Mouse (Mus musculus) cerebellum, postnatal 36 days (tissue): ENCODE data around the gene Stard10.

Experiments
- DNase-seq, 2 experiments: peaks; one replicate each; pipeline ENCODE4 v3.0.0; 2021 to 2022; ENCODE audit warnings: mixed read lengths in 2 of 2

The Stard10 gene

DNA sequence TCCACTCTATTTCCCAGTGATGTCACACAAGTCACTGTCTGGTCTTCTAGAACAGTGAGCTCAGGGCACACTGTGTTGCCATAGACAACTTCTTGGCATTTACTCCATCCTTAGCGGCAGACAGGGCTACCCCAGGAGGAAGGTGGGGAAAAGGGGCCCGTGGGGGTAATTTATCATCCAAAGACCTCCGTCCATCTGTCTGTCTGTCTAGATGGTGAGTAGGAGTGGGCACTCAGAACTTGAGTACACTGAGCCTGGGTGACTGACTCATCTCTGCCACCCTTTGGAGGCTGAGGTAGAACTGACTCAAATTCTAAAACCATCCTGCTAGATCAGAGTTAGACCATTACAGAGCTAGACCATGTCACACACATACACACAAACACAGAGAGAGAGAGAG lies at the start of gene Stard10:
Gene Stard10, plus strand, starts transcription at position 73 of the 400 bp plus-strand sequence.
- DNase-seq: no peak

DNA sequence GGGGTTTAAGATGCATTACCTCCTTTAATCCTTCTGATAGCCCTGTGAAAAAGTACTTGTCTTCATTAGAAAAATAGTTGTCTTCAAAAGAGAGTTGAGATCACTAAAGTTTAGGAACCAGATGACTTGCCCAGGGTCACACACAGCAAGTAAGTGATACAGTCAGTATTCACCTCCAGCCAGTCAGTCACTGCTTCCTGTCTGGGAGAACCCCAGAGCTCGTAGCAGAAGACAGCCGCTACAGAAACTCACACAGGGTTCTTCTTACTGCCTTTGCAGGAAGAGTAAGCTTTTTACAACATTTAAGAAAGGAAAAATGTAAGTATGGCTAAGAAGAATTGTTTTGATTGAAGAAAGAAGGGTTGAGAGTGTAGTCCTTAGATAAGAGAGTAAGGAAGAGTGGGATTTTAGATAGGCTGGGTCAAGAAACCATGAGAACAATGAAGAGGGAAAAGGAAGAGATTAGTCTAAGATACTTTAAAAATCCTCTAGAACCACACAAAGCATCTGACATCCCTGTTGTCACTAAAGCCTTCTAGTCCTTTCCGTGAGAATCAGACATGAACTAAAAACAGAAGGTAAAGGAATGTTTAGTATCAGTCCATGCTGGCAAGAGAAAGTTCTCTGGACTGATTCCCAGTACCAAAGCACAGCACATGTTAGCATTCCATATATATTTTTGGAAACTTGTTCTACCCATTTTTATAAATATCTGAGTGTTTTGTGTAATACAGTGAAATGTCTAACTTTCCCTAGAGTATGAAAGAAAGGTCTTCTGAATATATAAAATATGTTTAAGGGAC lies 49.2 kb upstream of the Stard10 start:
- DNase-seq: no peak

DNA sequence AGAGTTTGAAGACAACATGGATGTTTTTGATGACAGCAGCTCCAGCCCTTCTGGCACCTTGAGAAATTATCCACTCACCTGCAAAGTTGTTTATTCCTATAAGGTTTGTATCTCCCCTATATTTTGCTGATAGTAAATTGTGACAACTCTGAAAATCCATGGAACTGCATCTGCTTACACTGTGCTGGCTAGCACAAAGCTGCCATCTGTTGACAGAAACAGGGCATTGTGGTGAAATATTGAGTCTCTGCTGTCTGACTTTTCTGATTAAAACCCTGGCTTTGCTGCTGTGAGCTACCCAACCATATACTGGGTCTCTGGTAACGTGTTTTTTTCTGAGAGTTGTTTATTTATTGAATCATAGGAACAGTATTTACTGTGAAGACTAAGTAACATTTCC lies 45.3 kb upstream of the Stard10 start:
- DNase-seq: no peak

DNA sequence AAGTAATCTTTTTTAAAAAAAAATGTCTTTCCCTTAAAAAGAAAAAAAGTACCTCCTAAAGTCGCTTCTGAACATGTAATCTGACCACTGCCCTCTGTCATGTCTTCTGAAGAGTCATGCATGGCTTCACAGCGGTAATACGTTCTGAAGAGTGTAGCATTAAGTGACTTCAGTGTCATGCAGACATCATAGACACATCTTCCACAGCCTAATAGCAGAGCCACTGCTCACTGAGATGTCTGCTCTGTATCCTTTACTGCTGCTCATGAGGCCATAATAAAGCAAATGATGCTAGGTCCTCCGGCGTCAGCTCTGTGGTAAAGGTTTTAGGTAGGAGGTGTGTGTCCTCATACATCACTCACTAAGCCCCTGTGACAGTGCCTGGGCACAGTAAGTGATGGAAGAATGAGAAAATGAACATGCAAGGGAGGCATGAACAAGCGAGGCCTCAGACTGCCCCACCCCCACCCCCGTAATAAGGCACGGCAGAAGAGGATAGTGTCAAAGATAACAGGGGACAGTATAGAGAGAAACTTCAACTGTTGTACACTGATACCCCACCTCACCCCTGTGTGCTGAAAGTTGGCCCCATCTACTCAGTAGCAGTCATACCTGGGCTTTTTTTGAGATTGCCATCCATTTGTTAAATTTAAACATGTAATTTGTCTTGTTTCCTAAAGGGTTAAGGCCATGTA lies 44.3 kb upstream of the Stard10 start:
- DNase-seq: no peak

DNA sequence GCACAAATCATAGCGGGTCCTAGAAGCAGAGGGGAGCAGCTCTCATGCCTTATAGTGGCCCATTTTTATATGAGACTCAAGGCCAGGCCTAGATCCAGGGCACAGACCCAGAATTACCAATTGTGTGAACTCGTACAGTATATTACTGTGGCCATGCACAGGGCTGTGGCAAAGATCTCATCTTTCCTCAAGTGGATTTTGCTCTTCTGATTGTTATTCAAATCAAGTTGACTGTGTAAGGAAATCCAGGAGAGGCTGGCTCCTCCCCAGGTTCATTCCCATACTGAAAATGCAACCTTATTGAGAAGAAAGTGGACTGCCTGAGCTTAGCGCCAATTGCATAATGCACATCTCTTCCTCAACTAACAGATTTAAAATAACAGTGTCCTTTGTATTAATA lies 34.2 kb upstream of the Stard10 start:
- DNase-seq: no peak

DNA sequence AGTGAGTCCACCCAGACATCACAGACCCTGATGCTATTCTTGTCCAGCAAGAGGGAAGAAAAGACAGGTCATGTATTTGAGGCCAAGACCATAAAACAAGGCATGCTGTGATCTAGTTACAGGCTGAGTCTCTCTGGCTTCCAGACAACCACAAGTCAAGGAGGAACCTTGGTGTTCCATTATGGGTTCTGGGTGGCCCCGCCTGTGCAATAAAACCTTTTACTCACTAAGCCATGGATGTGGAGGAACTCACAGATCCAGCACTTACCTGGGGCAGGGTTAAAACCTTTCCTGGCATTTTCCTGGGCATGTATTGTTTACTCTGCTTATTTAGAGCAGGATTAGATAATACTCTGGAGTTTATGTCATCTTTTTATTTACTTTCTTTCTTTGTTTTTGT lies 32.4 kb upstream of the Stard10 start:
- no peak for DNase-seq

- DNase-seq: no peak
Measured at GRCm38 (mm10) chr7:101286891-101287290, 30.0 kb upstream of the Stard10 start.

- no peak for DNase-seq
Measured at GRCm38 (mm10) chr7:101287820-101288219, 29.1 kb upstream of the Stard10 start.

GRCm38 (mm10) chr7:101288436-101288835 lies 28.4 kb upstream of the Stard10 start:
- peak; percentile 56 to 58 for DNase-seq

DNA sequence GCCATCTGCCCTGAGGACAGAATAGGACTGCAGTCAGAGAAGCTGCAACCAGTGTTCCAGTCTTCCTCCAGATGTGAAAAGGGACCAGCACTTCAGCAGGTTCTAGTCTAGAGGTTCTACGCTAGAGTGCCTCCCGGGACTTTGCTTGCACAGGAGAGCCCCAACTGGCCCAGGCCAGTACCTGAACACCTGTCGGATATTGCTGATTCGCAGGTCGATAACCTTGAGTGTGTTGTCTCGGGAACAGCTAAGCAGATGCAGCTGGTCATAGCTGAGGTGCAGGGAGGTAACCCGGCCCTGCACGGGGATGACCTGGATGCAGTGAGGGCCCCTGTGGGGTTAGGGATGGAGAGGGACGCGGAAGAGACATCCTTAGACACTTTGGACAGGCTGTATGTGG lies 26.5 kb upstream of the Stard10 start:
- no peak for DNase-seq

- DNase-seq: no peak
Measured at GRCm38 (mm10) chr7:101291211-101291610, 25.7 kb upstream of the Stard10 start.

- DNase-seq: no peak
Measured at GRCm38 (mm10) chr7:101291641-101292040, 25.2 kb upstream of the Stard10 start.

GRCm38 (mm10) chr7:101292086-101292485 lies 24.8 kb upstream of the Stard10 start:
- no peak for DNase-seq

DNA sequence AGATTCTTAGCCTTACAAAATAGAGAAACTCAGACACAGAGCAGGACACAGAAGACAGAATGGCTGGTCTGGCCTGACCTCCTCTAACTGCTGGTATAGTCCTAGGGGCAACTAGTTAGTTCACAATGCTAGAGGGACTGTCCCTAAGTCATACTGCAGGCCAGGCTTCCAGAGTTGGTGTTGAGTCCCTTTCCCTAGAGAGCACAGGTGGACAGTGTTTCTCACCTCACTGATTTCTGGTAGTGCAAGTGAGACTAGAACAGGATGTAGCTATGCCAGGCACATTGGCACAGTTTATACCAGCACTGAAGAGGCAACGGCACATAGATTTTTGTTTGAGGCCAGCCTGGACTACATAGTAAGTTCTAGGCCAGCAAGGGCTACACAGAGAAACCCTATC lies 24.2 kb upstream of the Stard10 start:
- no peak for DNase-seq

DNA sequence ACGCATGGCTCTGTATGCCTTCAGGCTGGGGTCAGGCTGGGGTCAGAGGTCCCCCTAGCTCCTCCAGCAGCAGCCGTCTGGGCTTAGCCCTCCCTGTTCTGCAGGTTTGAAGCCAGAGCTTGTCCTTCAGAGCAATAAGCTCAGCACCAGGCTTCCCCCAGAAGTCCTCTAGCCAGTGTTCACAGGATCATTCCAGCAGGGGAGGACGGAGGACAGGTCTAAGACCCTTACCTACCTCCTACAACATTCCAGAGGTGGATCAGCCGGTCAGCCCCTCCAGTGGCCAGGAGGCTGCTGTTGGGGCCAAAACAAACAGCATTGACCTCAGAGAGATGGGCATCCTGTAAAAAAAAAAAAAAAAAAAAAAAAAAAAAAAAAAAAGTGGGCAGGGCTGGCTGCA lies 23.7 kb upstream of the Stard10 start:
- no peak for DNase-seq

DNA sequence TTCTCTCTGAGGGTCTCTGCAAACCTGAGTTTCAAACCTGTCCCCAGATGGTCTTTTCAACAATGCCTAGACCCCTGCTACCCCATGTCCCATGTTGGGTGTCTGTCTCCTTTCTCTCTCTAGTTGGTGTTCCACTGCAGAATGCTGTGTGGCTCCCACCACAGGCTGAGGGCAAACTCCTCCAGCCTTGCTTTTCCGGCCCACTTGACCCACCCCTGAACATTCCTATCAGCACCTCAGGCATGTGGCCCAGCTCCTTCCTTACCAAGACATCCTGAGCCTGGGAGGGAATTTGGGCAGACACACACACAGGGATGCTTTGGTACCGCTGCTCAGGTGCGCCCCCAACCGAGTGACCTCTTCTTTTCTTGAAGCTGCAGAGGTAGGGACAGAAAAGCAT lies 23.3 kb upstream of the Stard10 start:
- no peak for DNase-seq

- no peak for DNase-seq
Measured at GRCm38 (mm10) chr7:101295438-101295837, 21.4 kb upstream of the Stard10 start.

- peak; percentile 87 to 90 for DNase-seq
Measured at GRCm38 (mm10) chr7:101296252-101297022, 20.4 kb upstream of the Stard10 start.

GRCm38 (mm10) chr7:101297023-101297405 lies 19.9 kb upstream of the Stard10 start:
- DNase-seq: peak; percentile 60 to 71

DNA sequence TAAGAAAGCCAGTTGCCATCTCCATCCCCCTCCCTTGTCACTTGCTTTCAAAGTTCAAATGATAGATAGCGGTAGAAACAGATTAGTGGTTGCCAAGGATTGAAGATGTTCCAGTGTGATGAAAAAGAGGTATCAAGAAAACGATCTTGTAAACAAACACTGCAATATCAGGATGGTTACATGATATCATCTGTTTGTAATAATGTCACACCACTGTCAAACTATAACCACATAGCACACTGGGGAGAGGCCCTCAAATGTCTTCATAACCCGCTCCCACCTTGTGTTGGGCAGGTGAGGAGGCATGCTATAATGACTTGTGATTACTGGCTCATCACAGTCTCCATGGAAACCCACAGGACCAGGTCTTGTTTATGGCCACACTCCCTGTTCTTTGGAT lies 18.5 kb upstream of the Stard10 start:
- no peak for DNase-seq

DNA sequence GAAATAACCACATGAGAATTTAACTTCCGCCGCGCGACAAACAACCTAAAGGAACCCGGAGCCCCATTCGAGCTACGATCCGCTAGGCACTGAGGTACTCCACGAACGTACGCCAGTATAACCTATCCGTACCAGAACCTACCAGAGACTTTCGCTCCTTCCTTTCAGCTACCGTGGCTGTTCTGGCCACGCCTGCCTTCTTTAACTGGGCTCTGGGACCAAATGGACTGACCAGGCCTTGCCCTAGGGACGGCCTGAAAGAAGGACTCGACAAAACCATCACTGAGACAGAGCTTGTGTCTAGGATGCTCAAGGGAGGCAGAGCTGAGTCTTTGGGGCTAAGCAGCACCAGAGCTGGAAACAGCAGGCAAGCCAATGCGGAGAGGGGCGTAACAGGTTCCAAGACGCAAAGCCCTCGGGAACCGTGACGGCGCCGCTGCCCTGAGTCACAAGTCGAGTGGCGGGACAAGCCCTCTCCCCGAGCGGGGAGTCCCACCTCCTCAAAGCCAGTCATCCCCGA lies 15.5 kb upstream of the Stard10 start:
- DNase-seq: no peak

DNA sequence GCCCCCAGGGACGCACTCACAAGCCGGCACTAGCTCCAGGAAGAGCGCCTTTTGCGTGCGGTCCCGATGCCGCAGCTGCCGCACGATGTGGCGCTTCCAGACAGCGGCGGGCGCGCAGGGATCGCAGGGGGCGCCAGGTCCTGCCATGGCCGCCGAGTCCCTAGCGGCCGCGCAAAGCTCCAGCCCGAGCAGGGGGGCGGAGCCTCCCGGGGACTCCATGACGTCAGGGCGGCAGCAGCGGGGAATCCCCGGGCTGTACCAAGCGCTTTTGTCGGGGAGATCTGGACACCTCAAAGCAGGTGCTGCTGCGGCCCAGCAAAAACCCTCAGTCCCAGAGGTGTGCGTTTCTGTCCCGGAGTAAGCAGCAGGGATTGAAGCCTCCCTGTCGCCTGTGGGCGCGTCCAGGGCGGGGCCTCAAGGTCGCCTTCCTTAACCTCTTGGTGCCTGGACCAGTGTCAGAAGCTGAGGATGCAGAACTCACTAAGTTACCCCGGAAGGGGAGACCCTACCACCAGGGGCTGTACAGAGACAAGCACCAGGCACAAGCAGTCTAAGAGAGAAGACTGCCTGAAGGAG lies 14.9 kb upstream of the Stard10 start, which contains the start of gene Atg16l2:
Gene Atg16l2, minus strand, starts transcription at position 371 of the 576 bp plus-strand sequence.
- DNase-seq: peak; percentile 91 to 96

GRCm38 (mm10) chr7:101302691-101303090 lies 14.2 kb upstream of the Stard10 start:
- DNase-seq: no peak
